Mouse (Mus musculus) urinary bladder, postnatal 36 days (tissue): ENCODE results near the gene 9430097D07Rik.

Experiments
- DNase-seq, 2 experiments: peaks; one replicate each; pipeline ENCODE4 v3.0.0; 2022; ENCODE audit warnings: low spot score in 2 of 2, mixed read lengths in 1 of 2

Gene 9430097D07Rik

GRCm38 (mm10) chr2:32597248-32597647 lies 21.8 kb upstream of the 9430097D07Rik start:
- DNase-seq, result no peak

- no peak for DNase-seq
These were observed 21.2 kb upstream of the 9430097D07Rik start for GRCm38 (mm10) chr2:32596725-32597124.

- no peak for DNase-seq
These were observed 15.8 kb upstream of the 9430097D07Rik start for GRCm38 (mm10) chr2:32591249-32591648.

GRCm38 (mm10) chr2:32590224-32590623 lies 14.7 kb upstream of the 9430097D07Rik start:
- DNase-seq, result no peak

GRCm38 (mm10) chr2:32589213-32589795 lies 13.8 kb upstream of the 9430097D07Rik start:
- no peak for DNase-seq

- no peak for DNase-seq
These were observed 12.3 kb upstream of the 9430097D07Rik start for GRCm38 (mm10) chr2:32587731-32588321.

GRCm38 (mm10) chr2:32586871-32587351 lies 11.4 kb upstream of the 9430097D07Rik start, which contains the start of gene St6galnac4:
Gene St6galnac4, plus strand, starts transcription at chr2:32587095.
- peak; percentile 77 to 89 for DNase-seq

- DNase-seq, result no peak
These were observed 9.7 kb upstream of the 9430097D07Rik start for GRCm38 (mm10) chr2:32585149-32585714.

- peak; percentile 68 to 76 for DNase-seq
These were observed 7.6 kb upstream of the 9430097D07Rik start for GRCm38 (mm10) chr2:32582830-32583799.

GRCm38 (mm10) chr2:32581450-32582095 lies 6.1 kb upstream of the 9430097D07Rik start:
- no peak for DNase-seq

GRCm38 (mm10) chr2:32578146-32579046 lies 2.9 kb upstream of the 9430097D07Rik start:
- DNase-seq, result peak in 1 of 2 experiments; percentile 41

- no peak for DNase-seq
These were observed 1.0 kb upstream of the 9430097D07Rik start for GRCm38 (mm10) chr2:32576532-32576931.

- peak in 1 of 2 experiments; percentile 40 for DNase-seq
These were observed 441 bp downstream of the 9430097D07Rik start for GRCm38 (mm10) chr2:32574901-32575585.

- DNase-seq, result no peak
These were observed 987 bp downstream of the 9430097D07Rik start, which contains the start of gene Pip5kl1 for GRCm38 (mm10) chr2:32574497-32574896. Gene Pip5kl1, plus strand, starts transcription at chr2:32574797.

- no peak for DNase-seq
These were observed 3.3 kb downstream of the 9430097D07Rik start for GRCm38 (mm10) chr2:32572196-32572595.

- DNase-seq, result peak; percentile 81 to 91
These were observed 4.6 kb downstream of the 9430097D07Rik start, which contains the start of gene Dpm2 for GRCm38 (mm10) chr2:32570698-32571494. Gene Dpm2, plus strand, starts transcription at chr2:32570858.

- DNase-seq, result no peak
These were observed 6.5 kb downstream of the 9430097D07Rik start for GRCm38 (mm10) chr2:32568941-32569340.

GRCm38 (mm10) chr2:32568149-32568548 lies 7.3 kb downstream of the 9430097D07Rik start:
- DNase-seq, result no peak
